Mouse (Mus musculus) cerebellum, adult 2 months (tissue): Measurements from ENCODE around the gene Col4a2.

ENCODE experiments used
- CTCF ChIP-seq: fragments of 200-500 bp; IDR thresholded peaks from 2 replicates; pipeline ENCODE4 v1.5.1; 2011; ENCODE audit warnings: low read depth, mild to moderate bottlenecking, control low read depth, low read length, moderate library complexity, borderline replicate concordance; ENCODE audit not compliant: insufficient read depth
- POLR2A ChIP-seq: fragments of 200-500 bp; IDR thresholded peaks from 2 replicates; pipeline ENCODE4 v1.6.1; 2011; ENCODE audit warnings: low read length, control low read depth, borderline replicate concordance; ENCODE audit not compliant: insufficient read depth

DNA sequence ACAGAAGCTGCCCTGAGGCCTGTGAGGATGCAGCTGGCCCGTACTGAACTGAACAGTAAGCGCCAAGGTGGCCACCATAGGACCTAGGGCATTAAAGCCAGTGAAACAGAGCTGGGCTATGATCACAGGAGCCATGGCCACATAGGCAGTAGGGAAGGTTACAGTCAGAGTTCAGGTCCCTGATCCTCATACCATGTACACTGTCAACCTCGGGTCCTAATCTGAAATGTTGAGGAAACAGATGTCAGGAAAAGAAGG lies 152.0 kb downstream of the Col4a2 start:
- TF ChIP-seq POLR2A: no peak
- TF ChIP-seq CTCF: no peak
